Comparison of ENCODE assay signal across 13 mouse cellular contexts in the genomic region with DNA sequence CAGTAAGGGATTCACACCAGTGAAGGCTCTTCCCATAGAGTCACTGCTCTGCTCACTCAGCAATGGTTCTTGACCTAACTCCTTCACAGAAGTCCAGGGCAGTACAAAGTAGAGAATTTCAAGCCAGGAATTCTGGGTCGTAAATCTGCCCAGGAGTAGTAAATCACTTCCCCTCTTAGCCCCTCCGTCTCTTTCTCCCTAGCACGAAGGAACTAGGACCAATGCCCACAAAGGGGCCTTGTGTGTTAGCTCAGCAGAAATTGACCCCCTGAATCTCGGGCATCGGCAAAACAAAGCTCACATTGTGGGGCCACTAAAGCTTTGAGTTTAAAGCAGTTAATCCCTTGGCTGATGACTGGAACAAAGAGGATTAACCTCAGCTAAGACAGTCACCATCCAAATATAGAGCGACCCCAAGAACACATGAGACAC. TPM values are rescaled to one million over a fixed set of nuclear protein-coding genes. Genes with fewer than 3 reads are reported as not detected.
DNase-seq lines count a peak whose midpoint lies in the region; ATAC-seq lines count a peak whose summit lies in the region.
"Had no signal": no experiment of that assay in that cellular context is flagged by ENCODE, and none has a peak within 500 bp of the region (broad histone marks: within the 10 kb centered on the region; RNA-seq: fewer than 3 reads in every experiment).

No protein-coding gene starts in this region.

- ATAC-seq in kidney, embryonic 15.5 days (replicated peaks; ENCODE audit: low FRiP score): peak; percentile 88
- peak; percentile 65 for ATAC-seq in limb, embryonic 11.5 days (ENCODE audit: insufficient number of reproducible peaks, low FRiP score, low TSS enrichment, low read depth)
- ATAC-seq in neural tube, embryonic 13.5 days (ENCODE audit: low read depth): peak; percentile 62

- H3K36me3 ChIP-seq in kidney, embryonic 15.5 days: no peaks in the 10 kb centered on the region
- H3K36me3 ChIP-seq in limb, embryonic 11.5 days (ENCODE audit: control insufficient read depth, insufficient read depth, low read length): no peaks in the 10 kb centered on the region
- H3K36me3 ChIP-seq in neural tube, embryonic 13.5 days: no peaks in the 10 kb centered on the region
- H3K36me3 ChIP-seq: embryonic facial prominence, embryonic 13.5 days had no signal

- H3K4me2 ChIP-seq in kidney, embryonic 15.5 days: no peak overlapping the region
- H3K4me2 ChIP-seq in limb, embryonic 11.5 days (ENCODE audit: low read depth, severe bottlenecking): no peak overlapping the region
- no peak overlapping the region for H3K4me2 ChIP-seq in neural tube, embryonic 13.5 days
- H3K4me2 ChIP-seq: embryonic facial prominence, embryonic 13.5 days had no signal

- 14% methylated on average over 6 of the region's 6 CpGs for WGBS in kidney, embryonic 15.5 days
- WGBS in limb, embryonic 11.5 days: 17% methylated on average over 6 of the region's 6 CpGs
- WGBS in neural tube, embryonic 13.5 days: 7% methylated on average over 6 of the region's 6 CpGs

- peaks cover 27% of the 10 kb centered on the region for H3K4me1 ChIP-seq in kidney, embryonic 15.5 days
- no peaks in the 10 kb centered on the region for H3K4me1 ChIP-seq in limb, embryonic 11.5 days (ENCODE audit: control insufficient read depth, insufficient read depth, low read length)
- peaks cover 41% of the 10 kb centered on the region for H3K4me1 ChIP-seq in neural tube, embryonic 13.5 days (replicated peaks)
- H3K4me1 ChIP-seq: embryonic facial prominence, embryonic 13.5 days had no signal

- no peak overlapping the region for H3K9ac ChIP-seq in kidney, embryonic 15.5 days
- H3K9ac ChIP-seq in limb, embryonic 11.5 days (ENCODE audit: low read length): no peak overlapping the region
- H3K9ac ChIP-seq in neural tube, embryonic 13.5 days: no peak overlapping the region
- H3K9ac ChIP-seq: embryonic facial prominence, embryonic 13.5 days had no signal

- no peaks in the 10 kb centered on the region for H3K27me3 ChIP-seq in kidney, embryonic 15.5 days
- no peaks in the 10 kb centered on the region for H3K27me3 ChIP-seq in limb, embryonic 11.5 days (ENCODE audit: control insufficient read depth, insufficient read depth, low read length)
- H3K27me3 ChIP-seq in neural tube, embryonic 13.5 days: no peaks in the 10 kb centered on the region
- H3K27me3 ChIP-seq: embryonic facial prominence, embryonic 13.5 days had no signal

- H3K27ac ChIP-seq in kidney, embryonic 15.5 days: peak overlapping the region; percentile 56
- no peak overlapping the region for H3K27ac ChIP-seq in limb, embryonic 11.5 days (replicated peaks; ENCODE audit: low read depth, low read length)
- peak overlapping the region; percentile 53 for H3K27ac ChIP-seq in neural tube, embryonic 13.5 days (replicated peaks)
- H3K27ac ChIP-seq: embryonic facial prominence, embryonic 13.5 days had no signal

- H3K4me3 ChIP-seq in kidney, embryonic 15.5 days (replicated peaks): no peak overlapping the region
- no peak overlapping the region for H3K4me3 ChIP-seq in limb, embryonic 11.5 days (ENCODE audit: low read depth, low read length)
- H3K4me3 ChIP-seq in neural tube, embryonic 13.5 days: no peak overlapping the region
- H3K4me3 ChIP-seq: embryonic facial prominence, embryonic 13.5 days; left cerebral cortex, adult 2 months had no signal

- H3K9me3 ChIP-seq in kidney, embryonic 15.5 days (replicated peaks): no peaks in the 10 kb centered on the region
- H3K9me3 ChIP-seq in limb, embryonic 11.5 days (ENCODE audit: control insufficient read depth, low read length): no peaks in the 10 kb centered on the region
- H3K9me3 ChIP-seq in neural tube, embryonic 13.5 days: no peaks in the 10 kb centered on the region
- H3K9me3 ChIP-seq: embryonic facial prominence, embryonic 13.5 days had no signal

- intact Hi-C loops in left cerebral cortex, postnatal 36 days (cut with DNase I): no loop called here

- no peak for DNase-seq in kidney, postnatal 36 days
- DNase-seq in embryo, embryonic 9.5 days (ENCODE audit: extremely low spot score): peak; percentile 49
- DNase-seq in limb, embryonic 11.5 days (ENCODE audit: low spot score): peak; percentile 51
- no peak for DNase-seq in adrenal gland, postnatal 36 days
- no peak for DNase-seq in left cerebral cortex, postnatal 36 days (ENCODE audit: low spot score in 2 of 2)
- DNase-seq: adrenal gland, adult 8-10 months; heart, postnatal 4 days; kidney, adult 8-10 months had no signal

RNA-seq across cellular contexts. Expression of a gene that starts 12.4 kb away (rescaled TPM):
- polyA plus RNA-seq in kidney, embryonic 15.5 days (2015; fragmentation: Nextera tagmentation; extraction: Ambion mirVana): 0.92 and 1.2 TPM in 2 replicates
- polyA plus RNA-seq in limb, embryonic 11.5 days (2014; fragmentation: Nextera tagmentation; extraction: Ambion mirVana): 1.1 and 2.2 TPM in 2 replicates
- 12.0 and 12.3 TPM in 2 replicates for polyA plus RNA-seq in neural tube, embryonic 13.5 days (2015; fragmentation: Nextera tagmentation; extraction: Ambion mirVana)
- under 1 TPM; 0.26 to 0.30 TPM for total RNA-seq in adrenal gland, postnatal 36 days (2021)
- 100 to 1,000 TPM; 371 to 401 TPM for total RNA-seq in left cerebral cortex, postnatal 36 days (2021)
- total RNA-seq: megakaryocyte progenitor cell, adult 5-6 weeks had no signal

Comparison
In these comparisons a context has a peak if more than half of its experiments do, and no peak if none do; other contexts are left out.
1. DNase-seq: peak in embryo, embryonic 9.5 days (single experiment) and limb, embryonic 11.5 days (single experiment); none in kidney, postnatal 36 days (0 of 2), adrenal gland, postnatal 36 days (0 of 2) and left cerebral cortex, postnatal 36 days (0 of 2).
2. Peak in every context shown above with its lines, with median percentiles within 50 percentile points of each other: ATAC-seq.